Mouse (Mus musculus) lung, postnatal 0 days (tissue): Measurements from ENCODE around the gene Aldh1l1.

Source experiments
- CTCF ChIP-seq: IDR thresholded peaks from 2 replicates; pipeline ENCODE4 v1.5.1; 2016; ENCODE audit warnings: antibody characterized with exemption, mild to moderate bottlenecking
- EP300 ChIP-seq: IDR thresholded peaks from 2 replicates; pipeline ENCODE4 v1.6.1; 2016; ENCODE audit warnings: antibody characterized with exemption, mild to moderate bottlenecking, control low read depth

- TF ChIP-seq CTCF, result no peak
- no peak for TF ChIP-seq EP300
Measured at GRCm38 (mm10) chr6:90470255-90470654, 16.0 kb upstream of the Aldh1l1 start.
